Mouse (Mus musculus) spleen, adult 18-20 months (tissue): ENCODE results near the gene Aacs.
A peak's percentile ranks its signal among the peaks of the same experiment; 100 is the strongest.
"Not testable (repeated sequence)": the region's sequence is repeated elsewhere in the genome, so short reads cannot be mapped to it uniquely, and the experiment has no call there.

ENCODE experiments used
- DNase-seq, 2 experiments: peaks; one replicate each; pipeline ENCODE4 v3.0.0; 2022; ENCODE audit warnings: mixed read lengths in 2 of 2

Aacs gene

DNA sequence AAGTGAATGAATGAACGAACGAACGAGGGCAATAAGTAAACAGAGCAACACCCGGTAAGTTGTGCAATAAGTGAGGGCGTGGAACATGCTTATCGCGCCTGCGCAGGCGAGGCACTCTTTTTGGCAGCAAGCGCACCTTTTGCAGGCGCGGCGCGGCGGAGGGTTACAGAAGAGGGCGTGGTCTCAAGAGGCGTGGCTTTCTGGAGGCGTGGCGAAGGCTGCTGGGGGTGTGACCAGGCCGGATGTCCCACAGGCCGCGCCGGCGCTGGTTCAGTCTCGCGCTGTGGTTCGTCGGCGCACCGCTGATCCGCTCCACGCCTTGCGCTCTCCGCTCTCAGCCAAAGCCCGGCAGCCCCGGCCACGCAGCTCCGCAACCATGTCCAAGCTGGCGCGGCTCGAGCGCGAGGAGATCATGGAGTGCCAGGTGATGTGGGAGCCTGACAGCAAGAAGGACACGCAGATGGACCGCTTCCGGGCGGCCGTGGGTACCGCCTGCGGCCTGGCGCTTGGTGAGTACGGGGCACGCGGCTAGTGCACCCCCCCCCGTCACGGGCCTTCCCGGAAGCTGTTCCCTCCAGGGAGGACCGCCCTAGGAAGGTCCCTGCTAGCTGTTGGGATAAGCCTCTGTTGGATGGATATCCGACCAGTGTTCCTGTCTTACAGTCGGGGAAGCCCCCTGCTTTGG is at the start of gene Aacs:
Aacs (plus strand) TSS at position 214 of the 685 bp plus-strand sequence.
- peak; percentile 98 to 99 for DNase-seq

DNA sequence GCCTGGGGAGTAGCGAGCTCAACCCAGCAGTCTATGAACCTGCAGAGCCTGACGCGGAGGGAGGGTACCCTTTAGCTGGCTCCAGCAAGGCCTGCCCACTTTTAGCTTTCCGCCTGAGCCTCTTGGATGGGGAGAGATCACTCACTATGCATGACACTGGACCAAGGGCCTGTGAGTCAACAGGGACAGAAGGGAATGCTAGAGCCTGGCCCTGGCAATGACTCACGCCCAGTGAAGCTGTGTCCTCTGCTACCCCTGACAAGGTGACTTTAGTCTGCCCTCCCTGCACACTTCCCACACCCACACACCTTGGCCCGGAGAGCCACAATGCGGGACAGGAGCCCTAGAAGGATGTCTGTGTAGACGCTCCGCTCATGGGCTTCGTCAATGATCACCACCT is 49.3 kb upstream of the Aacs start:
- DNase-seq: no peak

DNA sequence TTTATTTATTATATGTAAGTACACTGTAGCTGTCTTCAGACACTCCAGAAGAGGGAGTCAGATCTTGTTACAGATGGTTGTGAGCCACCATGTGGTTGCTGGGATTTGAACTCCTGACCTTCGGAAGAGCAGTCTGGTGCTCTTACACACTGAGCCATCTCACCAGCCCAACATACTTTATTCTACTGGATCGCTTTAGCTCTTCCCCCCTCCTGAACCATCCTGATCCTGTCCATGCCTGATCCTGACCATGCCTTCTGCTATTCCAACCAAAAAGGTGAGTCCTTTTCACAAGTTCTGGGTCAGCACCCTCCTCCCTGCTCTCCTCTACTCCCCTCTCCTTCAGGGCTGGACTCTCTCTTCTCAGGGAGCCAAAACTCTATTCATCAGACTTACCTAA is 43.3 kb upstream of the Aacs start:
- not testable (repeated sequence) for DNase-seq

DNA sequence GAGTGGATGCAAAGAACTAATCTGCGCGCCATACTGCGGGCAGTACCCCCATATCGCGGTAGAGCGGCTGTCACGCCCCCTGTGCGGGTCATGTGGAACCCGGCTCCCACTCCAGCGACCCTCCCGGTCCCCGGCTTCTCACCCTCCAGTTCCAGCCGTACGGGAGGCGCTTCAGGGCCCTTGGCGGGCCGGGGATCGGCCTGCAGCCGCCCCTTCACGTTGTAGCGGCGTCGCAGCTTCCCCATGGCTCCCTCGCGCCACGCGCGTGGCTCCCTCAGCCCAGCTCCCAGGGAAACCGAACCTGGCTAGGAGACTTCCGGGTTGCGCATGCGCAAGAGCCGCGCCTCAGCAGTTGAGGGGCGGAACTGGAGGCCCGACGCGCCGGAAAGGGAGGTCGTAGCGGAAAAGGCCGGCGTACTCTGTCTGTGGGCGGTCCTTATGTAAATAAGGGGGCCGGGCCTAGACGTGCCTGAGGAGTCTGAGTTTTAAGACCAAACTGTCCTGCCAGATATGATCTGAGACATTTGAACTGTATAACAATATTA is 41.7 kb upstream of the Aacs start, which contains the start of gene Dhx37:
Dhx37 (minus strand) TSS at position 329 of the 545 bp plus-strand sequence.
- DNase-seq: peak; percentile 88 to 91

DNA sequence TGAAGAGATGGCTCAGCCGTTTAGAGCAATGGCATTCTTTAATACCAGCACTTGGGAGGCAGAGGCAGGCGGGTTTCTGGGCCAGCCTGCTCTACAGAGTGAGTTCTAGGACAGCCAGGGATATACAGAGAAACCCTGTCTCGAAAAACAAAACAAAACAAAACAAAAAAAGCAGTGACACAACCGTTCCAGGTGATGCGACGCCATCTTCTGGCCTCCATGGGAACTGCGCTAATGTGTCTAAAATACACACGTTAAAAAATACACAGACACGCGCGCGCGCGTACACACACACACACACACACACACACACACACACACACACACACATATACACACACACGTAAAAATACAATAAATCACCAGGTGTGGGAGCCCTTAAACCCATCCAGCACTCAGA is 41.3 kb upstream of the Aacs start:
- not testable (repeated sequence) for DNase-seq

DNA sequence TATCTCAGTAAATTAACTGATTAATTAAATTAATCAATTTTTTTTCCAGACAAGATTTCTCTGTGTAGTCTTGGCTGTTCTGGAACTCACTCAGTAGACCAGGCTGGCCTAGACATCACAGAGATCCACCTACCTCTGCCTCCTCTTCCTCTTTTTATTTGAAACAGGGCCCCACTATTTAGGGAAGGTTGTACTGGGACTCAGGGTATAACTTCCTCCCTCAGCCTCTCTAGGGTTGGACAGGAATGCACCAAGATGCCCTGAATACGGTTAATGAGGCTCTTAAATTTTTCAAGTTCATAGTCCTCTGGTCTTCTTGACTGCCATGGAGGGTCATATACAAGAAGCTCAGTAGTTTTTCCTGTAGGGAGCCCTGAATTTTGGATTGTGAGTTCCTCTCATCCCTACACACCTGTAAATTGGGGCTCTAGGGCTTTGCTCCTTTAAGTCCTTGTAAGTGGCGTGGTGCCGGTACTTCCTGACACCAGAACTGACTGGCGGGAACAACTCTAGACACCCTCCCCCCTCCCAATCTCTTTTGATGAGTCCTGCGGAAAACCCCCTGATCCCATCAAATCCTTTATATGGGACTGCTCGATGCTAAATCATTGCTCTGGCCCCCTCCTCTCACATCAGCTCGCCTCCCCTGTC is 34.9 kb upstream of the Aacs start:
- DNase-seq: no peak

GRCm38 (mm10) chr5:125441234-125442114 is 34.1 kb upstream of the Aacs start, which contains the start of gene Bri3bp:
Bri3bp (plus strand) TSS chr5:125441568.
- peak; percentile 56 to 65 for DNase-seq

DNA sequence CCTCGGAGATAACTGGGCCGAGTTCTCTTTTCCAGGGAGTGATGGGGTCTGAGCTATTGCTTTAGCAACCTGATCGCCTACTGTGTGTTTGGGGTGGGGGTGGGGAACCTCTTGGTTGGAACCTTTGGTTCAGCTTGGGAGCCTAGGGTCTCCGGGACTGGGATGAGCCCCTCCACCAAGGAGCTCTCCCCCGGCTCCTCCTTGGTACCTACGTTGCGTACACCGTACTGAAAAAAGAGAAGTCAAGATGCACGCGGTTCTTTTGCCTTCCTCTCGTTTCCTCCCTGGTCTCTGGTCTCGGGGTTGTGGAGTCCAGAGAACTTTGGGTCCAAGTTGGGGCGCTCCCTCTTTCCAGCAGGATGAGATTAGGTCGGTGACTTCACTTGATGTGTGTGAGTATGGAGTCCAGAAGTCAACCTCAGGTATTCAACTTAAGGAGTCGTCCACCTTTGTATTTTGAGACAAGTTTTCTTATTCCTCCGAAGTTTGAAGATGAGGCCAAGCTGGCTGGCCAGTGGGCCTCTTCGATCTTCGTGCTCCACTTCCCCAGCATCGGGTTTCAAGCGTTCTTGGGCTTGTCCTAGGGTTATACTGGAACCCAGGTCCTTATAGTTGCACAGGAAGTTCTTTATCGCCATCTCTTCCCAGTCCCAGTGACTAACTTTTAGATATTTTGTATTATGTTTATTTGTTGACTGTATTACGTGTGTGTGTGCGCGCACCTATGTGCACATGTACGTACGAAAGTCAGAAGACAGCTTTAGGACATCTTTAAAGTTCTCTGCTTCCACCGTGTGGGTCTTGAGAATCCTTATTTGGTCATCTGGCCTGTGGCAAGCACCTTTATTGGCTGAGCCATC is 33.2 kb upstream of the Aacs start:
- DNase-seq: peak; percentile 32 to 44

DNA sequence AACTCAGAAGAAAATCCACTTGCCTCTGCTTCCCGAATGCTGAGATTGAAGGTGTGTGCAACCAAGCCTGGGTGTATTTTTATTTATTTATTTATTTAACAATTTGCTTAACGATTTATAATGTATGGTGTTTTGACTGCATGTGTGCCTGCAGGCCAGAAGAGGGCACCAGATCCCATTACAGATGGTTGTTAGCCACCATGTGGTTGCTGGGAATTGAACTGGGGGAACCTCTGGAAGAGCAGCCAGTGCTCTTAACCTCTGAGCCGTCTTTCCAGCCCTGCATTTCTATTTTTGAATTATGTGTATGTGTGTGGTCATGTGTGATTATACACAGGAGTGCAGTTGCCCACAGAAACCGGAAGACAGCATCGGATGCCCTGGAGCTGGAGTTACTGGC is 32.3 kb upstream of the Aacs start:
- no peak for DNase-seq

DNA sequence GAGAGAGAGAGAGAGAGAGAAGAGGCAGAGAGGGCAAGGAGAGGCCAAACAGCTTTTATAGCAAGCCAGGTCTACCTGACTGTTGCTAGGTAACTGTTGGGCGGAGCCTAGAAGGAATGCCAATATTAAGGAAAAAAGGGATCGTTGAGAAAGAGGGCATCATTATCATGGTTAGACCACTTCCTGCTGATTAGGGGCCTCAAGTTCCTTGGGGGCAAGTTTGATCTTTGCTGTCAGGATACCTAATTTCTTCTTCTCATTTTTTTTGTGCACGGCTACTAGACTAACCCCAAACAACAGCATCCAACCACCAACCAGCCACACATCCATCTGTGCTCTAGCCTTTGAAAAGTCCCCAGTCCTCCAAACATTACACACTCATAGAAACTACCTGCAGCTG is 31.7 kb upstream of the Aacs start:
- DNase-seq: no peak

DNA sequence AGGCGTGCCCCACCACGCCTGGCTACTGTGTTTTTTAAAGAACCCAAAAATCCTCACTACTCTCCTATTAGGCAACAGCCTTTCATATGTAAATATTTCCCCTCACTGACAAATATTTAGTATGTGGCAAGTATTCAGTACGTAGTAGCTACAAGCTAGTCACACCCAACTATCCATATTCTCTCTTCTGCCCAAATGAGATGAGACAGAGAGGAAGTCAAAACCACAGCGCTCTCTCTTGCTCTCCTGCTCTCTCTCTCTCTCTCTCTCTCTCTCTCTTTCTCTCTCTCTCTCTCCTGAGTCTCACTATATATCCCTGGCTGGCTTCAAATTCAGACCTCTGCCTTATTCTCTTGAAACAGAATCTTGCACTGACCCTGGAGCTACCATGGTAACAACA is 31.1 kb upstream of the Aacs start:
- no peak for DNase-seq

- DNase-seq: no peak
These were observed 29.3 kb upstream of the Aacs start for GRCm38 (mm10) chr5:125446344-125446743.

- no peak for DNase-seq
These were observed 27.6 kb upstream of the Aacs start for GRCm38 (mm10) chr5:125448026-125448425.

DNA sequence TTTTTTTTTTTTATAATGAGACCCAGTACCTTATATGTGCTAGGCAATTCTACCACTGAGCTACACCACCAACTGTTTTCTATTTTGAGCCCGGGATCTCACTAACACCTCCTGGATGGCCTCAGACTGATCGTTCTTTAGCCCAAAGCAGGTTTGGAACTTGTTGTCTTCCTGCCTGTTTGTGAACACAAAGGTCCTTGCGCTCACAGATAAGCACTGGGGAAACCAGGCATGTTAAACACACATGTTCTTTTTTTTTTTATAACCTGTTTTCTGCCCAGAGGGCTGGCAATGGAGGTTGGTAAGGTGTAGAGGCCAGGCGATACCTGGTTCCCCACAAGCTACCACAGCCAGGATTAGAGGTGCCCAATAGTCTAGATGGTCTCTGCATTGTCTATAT is 27.0 kb upstream of the Aacs start:
- no peak for DNase-seq

GRCm38 (mm10) chr5:125449306-125449705 is 26.3 kb upstream of the Aacs start:
- no peak for DNase-seq

- DNase-seq: no peak
These were observed 23.0 kb upstream of the Aacs start for GRCm38 (mm10) chr5:125452573-125452972.

DNA sequence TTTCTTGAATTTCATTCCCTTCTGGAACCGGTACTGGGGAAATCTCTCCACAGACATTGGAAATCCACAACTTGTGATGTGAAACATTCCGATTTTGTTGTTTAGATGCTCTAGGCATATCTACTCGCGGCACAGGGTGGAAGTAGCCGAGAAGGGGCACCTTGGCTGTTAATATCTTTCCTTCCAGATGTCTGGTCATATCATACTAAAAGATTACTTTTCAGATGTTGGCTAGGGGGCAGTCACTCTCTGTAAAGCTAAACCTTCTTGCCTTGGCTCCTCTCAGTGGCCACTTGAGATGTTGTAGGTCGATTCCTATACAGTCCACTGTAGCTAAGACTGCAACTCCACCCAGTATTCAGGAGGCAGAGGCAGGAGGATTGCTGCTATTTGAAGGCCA is 19.5 kb upstream of the Aacs start:
- DNase-seq: no peak

DNA sequence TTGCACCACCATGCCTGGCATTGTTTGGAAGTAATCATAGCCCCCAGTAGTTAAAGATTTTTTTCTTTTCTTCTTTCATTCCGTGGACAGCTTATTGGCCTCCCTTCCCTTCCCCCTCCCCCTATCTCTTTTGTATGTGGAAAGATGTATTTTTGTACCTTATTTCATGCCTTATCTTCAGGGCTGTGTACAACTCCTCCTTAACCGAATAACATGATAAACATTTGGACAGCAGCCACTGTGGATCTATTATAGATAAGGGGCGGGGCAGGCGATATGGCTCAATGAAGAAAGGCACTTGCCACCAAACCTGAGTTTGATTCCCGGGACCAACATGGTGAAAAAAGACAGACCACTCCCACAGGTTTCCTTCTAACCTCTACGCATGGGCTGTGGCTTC is 18.1 kb upstream of the Aacs start:
- DNase-seq: no peak

- no peak for DNase-seq
These were observed 15.0 kb upstream of the Aacs start for GRCm38 (mm10) chr5:125460574-125460973.

GRCm38 (mm10) chr5:125461868-125462445 is 13.7 kb upstream of the Aacs start:
- DNase-seq: peak; percentile 39 to 65

- no peak for DNase-seq
These were observed 10.4 kb upstream of the Aacs start for GRCm38 (mm10) chr5:125465192-125465591.

GRCm38 (mm10) chr5:125465701-125466106 is 9.9 kb upstream of the Aacs start:
- DNase-seq: peak; percentile 89 to 94
